Mouse (Mus musculus) small intestine, adult 2 months (tissue): ENCODE results near the gene Zfp809. TPM values are rescaled to one million over a fixed set of nuclear protein-coding genes. Genes with fewer than 3 reads are reported as not detected.

Experiments used
- H3K27ac ChIP-seq: fragments of 200-500 bp; 2 replicates; pipeline ENCODE4 v1.5.1; 2012; ENCODE audit warnings: low read depth, low read length, control low read depth, inconsistent platforms; ENCODE audit not compliant: insufficient read depth
- H3K27me3 ChIP-seq: fragments of 200-500 bp; 2 replicates; pipeline ENCODE4 v1.6.1; 2012; ENCODE audit warnings: mild to moderate bottlenecking, moderate library complexity, low read length, inconsistent platforms; ENCODE audit not compliant: control insufficient read depth, insufficient read depth
- H3K36me3 ChIP-seq: fragments of 200-500 bp; 2 replicates; pipeline ENCODE4 v1.6.1; 2012; ENCODE audit warnings: mild to moderate bottlenecking, low read length, control low read depth, inconsistent platforms; ENCODE audit not compliant: control insufficient read depth, insufficient read depth
- H3K4me1 ChIP-seq: fragments of 200-500 bp; 2 replicates; pipeline ENCODE4 v1.6.1; 2012; ENCODE audit warnings: low read length, inconsistent platforms, mixed read lengths; ENCODE audit not compliant: control insufficient read depth, insufficient read depth, insufficient read length
- H3K4me3 ChIP-seq: fragments of 200-500 bp; 2 replicates; pipeline ENCODE4 v1.5.1; 2012; ENCODE audit warnings: low read depth, mild to moderate bottlenecking, control low read depth, inconsistent platforms, low read length, moderate library complexity
- CTCF ChIP-seq: fragments of 200-500 bp; IDR thresholded peaks from 2 replicates; pipeline ENCODE4 v1.5.1; 2012; ENCODE audit warnings: low read depth, mild to moderate bottlenecking, control low read depth, inconsistent platforms, low read length, moderate library complexity, mixed read lengths; ENCODE audit not compliant: insufficient replicate concordance, insufficient read length; ENCODE audit errors: extremely low read depth
- POLR2A ChIP-seq: fragments of 200-500 bp; IDR thresholded peaks from 2 replicates; pipeline ENCODE4 v1.6.1; 2012; ENCODE audit warnings: low read depth, mild to moderate bottlenecking, control low read depth, inconsistent platforms, low read length, moderate library complexity
- WGBS: fragments of 180-500 bp; shearing (Covaris S2); methylation state at CpG from one replicate; pipeline ENCODE4 v1.1.7; 2018; 5-methylcytosine and 5-hydroxymethylcytosine counted together
- polyA plus RNA-seq: library from polyadenylated mRNA; depleted of rRNA; stranded (reverse); fragments of >200 nt; gene quantifications from 2 replicates; pipeline ENCODE4 v1.2.3, GENCODE M21; 2012; rRNA removed

Gene Zfp809
- polyA plus RNA-seq, 1 experiment, result 8.9 TPM

- Histone ChIP-seq H3K36me3 (no peaks in the 10 kb centered on the region), H3K4me1 (no peaks in the 10 kb centered on the region), H3K4me3 (no peak overlapping the region), H3K27ac (no peak overlapping the region), H3K27me3 (no peaks in the 10 kb centered on the region)
- 89% methylated on average over 10 of the region's 10 CpGs for whole genome bisulfite sequencing
- TF ChIP-seq CTCF, result no peak
- no peak for TF ChIP-seq POLR2A
Measured at GRCm38 (mm10) chr9:22262611-22263010, 37.1 kb downstream of the Zfp809 start.

- Histone ChIP-seq H3K27ac (no peak overlapping the region), H3K4me3 (no peak overlapping the region), H3K4me1 (no peaks in the 10 kb centered on the region), H3K36me3 (no peaks in the 10 kb centered on the region), H3K27me3 (no peaks in the 10 kb centered on the region)
- TF ChIP-seq CTCF (no peak), POLR2A (no peak)
- WGBS, result 96% methylated on average over 1 of the region's 1 CpGs
Measured at GRCm38 (mm10) chr9:22268886-22269285, 43.4 kb downstream of the Zfp809 start.

GRCm38 (mm10) chr9:22278733-22279132 is 53.2 kb downstream of the Zfp809 start:
- H3K27me3 ChIP-seq, result no peaks in the 10 kb centered on the region
- no peaks in the 10 kb centered on the region for H3K4me1 ChIP-seq
- over 99% methylated on average over 4 of the region's 4 CpGs for WGBS
- no peak overlapping the region for H3K4me3 ChIP-seq
- H3K36me3 ChIP-seq, result peaks cover 51% of the 10 kb centered on the region
- H3K27ac ChIP-seq, result no peak overlapping the region
- TF ChIP-seq CTCF (no peak), POLR2A (no peak)

Other genes with a start within 250 kb of the Zfp809 start
- 3.4 and 3.8 TPM in 2 replicates for gene Rgl3, start 236.3 kb upstream of the Zfp809 start, polyA plus RNA-seq
- gene Ccdc151, start 223.1 kb upstream of the Zfp809 start, polyA plus RNA-seq, result 0.05 TPM in 1 of 2 replicates, not detected in the other
- 82.7 and 169 TPM in 2 replicates for gene Prkcsh, start 222.9 kb upstream of the Zfp809 start, polyA plus RNA-seq
- gene Elavl3, start 173.7 kb upstream of the Zfp809 start, polyA plus RNA-seq, result 0.20 and 0.34 TPM in 2 replicates
- gene Gm49318, start 154.5 kb upstream of the Zfp809 start, polyA plus RNA-seq, result not detected in 2 replicates
- 6.6 and 13.2 TPM in 2 replicates for gene Zfp653, start 154.3 kb upstream of the Zfp809 start, polyA plus RNA-seq
- gene Ecsit, start 140.3 kb upstream of the Zfp809 start, polyA plus RNA-seq, result 26.8 and 35.7 TPM in 2 replicates
- gene Cnn1, start 126.5 kb upstream of the Zfp809 start, polyA plus RNA-seq, result 166 and 227 TPM in 2 replicates
- gene Elof1, start 108.5 kb upstream of the Zfp809 start, polyA plus RNA-seq, result 108 and 120 TPM in 2 replicates
- 128 and 203 TPM in 2 replicates for gene Acp5, start 90.0 kb upstream of the Zfp809 start, polyA plus RNA-seq
- gene Pigyl, start 68.9 kb upstream of the Zfp809 start, polyA plus RNA-seq, result 35.4 and 43.1 TPM in 2 replicates
- gene Zfp872, start 37.6 kb upstream of the Zfp809 start, polyA plus RNA-seq, result not detected in 2 replicates
- gene Zfp599, start 34.2 kb downstream of the Zfp809 start, polyA plus RNA-seq, result 0.13 and 0.16 TPM in 2 replicates
- 1.7 and 2.6 TPM in 2 replicates for gene Zfp810, start 81.9 kb downstream of the Zfp809 start, polyA plus RNA-seq
- 0.99 and 1.3 TPM in 2 replicates for gene Anln, start 163.5 kb downstream of the Zfp809 start, polyA plus RNA-seq
- gene 9530077C05Rik, start 185.8 kb downstream of the Zfp809 start, polyA plus RNA-seq, result 0.20 and 0.23 TPM in 2 replicates
- gene Gm17545, start 228.6 kb downstream of the Zfp809 start, polyA plus RNA-seq, result not detected in 2 replicates
- gene Rp9, start 244.0 kb downstream of the Zfp809 start, polyA plus RNA-seq, result 36.9 and 106 TPM in 2 replicates